Mouse (Mus musculus) naive thymus-derived CD4-positive, alpha-beta T cell, adult 2 months (primary cell): Measurements from ENCODE around the gene Gm11983.
"Not testable (repeated sequence)": the region's sequence is repeated elsewhere in the genome, so short reads cannot be mapped to it uniquely, and the experiment has no call there.

Experiments used
- DNase-seq: peaks from one replicate; pipeline ENCODE4 v3.0.0-alpha.2; 2011; ENCODE audit warnings: low read depth

Gm11983 gene

GRCm38 (mm10) chr11:6837554-6837953, at the start of gene Gm11983:
TSS of gene Gm11983 (minus strand) at chr11:6837654.
- no peak for DNase-seq

DNA sequence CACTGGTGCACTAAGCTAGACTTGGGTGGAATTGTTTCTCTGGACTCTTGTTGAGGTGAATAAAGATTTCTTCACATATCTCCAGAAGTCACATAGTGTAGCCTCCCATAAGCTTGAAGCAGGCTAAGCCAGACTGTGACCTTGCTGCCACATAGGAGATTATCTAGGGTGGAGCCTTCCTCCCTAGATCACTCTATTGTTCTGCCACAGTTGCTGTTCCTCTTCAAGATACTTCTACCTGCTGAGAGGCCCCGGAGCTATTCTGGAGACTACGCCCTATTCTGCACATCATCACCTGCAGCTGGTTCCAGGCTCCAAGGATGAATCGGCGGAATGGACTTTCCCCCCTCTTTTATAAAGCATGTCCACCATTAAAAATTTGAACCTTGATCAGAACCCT, 45.6 kb upstream of the Gm11983 start:
- not testable (repeated sequence) for DNase-seq

GRCm38 (mm10) chr11:6881614-6882013, 44.2 kb upstream of the Gm11983 start:
- DNase-seq, result peak; percentile 14

GRCm38 (mm10) chr11:6877740-6878139, 40.3 kb upstream of the Gm11983 start:
- no peak for DNase-seq

- no peak for DNase-seq
Observed at GRCm38 (mm10) chr11:6870947-6871346, 33.5 kb upstream of the Gm11983 start.

- DNase-seq, result no peak
Observed at GRCm38 (mm10) chr11:6865536-6865935, 28.1 kb upstream of the Gm11983 start.

DNA sequence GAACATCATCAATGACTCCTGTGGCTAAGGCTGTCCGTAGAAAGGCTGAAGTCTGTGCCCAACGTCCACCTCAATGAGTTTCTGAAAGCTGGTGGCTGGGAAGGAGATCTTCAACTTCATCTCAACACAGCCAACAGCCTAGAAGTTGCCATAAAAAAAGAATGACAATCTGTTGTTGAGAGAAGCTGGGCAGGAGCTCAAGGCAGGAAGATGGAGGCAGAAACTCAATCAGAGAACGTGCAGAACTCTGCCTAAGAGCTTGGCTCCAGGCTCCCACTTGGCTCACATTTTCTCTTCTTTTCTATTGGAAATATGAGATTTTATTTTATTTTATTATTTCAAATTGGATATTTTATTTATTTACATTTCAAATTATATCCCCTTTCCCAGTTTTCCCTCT, 24.7 kb upstream of the Gm11983 start:
- DNase-seq, result no peak

DNA sequence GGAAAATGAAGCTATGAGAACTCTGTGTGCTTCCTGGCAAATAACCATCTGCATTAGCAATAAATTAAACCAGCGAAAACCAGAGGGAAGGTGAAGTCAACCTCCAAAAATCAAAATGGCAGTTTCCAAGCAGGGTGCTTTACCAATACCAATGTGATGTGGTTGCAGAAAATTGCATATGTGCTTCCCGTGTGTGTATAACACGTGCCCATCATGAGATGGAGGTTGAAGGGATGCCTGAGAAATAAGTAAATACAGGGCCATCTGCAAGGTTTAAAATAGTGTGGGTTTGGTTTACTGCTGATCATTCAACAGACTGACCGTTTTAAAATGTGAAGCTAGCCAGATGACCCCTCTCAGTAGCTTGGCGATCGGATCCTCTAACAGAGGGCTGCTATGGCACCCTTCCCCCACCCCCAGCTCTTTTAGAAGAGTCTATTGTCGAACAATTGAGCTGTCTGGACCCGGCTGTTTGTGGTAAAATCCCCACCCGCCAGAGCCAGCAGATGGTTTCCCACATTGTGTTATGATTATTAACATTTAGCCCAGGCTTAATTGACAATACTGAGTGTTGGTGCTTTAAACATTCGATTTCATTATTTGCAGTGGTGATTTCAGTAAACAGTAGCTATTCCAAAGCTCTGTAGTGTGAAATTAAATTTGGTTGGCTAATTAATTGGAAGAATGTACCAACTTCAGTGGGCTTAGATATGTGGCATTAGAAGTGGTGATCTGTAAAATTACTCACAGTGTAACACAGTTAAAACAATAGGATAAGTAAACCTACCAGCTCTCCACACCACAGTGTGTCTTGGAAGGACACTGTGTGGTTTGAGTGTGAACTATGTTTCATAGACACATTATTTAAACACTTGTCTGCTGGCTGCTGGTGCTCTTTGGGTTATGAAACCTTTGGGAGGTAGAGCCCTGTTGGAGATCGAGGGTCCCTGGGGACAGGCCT, 22.7 kb upstream of the Gm11983 start:
- DNase-seq, result no peak

- DNase-seq, result no peak
Observed at GRCm38 (mm10) chr11:6859096-6859495, 21.6 kb upstream of the Gm11983 start.

- DNase-seq, result no peak
Observed at GRCm38 (mm10) chr11:6855942-6856341, 18.5 kb upstream of the Gm11983 start.

DNA sequence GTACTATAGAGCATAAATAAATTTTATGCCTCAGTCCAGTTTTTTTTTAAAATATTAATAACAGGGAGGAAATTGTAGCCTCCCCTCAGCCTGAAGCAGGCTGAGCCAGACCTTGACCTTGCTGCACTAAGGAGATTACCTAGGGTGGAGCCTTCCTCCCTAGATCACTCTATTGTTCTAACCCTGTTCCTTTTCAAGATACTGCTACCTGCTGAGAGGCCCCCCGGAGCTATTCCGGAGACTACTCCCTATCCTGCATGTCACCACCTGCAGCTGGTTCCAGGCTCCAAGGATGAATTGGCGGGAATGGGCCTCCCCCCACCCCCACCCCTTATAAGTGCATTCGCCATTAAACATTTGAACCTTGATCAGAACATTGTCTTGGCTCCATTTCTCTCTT, 15.9 kb upstream of the Gm11983 start:
- DNase-seq, result not testable (repeated sequence)

GRCm38 (mm10) chr11:6843831-6844230, 6.4 kb upstream of the Gm11983 start:
- no peak for DNase-seq

GRCm38 (mm10) chr11:6842160-6842559, 4.7 kb upstream of the Gm11983 start:
- no peak for DNase-seq

GRCm38 (mm10) chr11:6840775-6841174, 3.3 kb upstream of the Gm11983 start:
- DNase-seq, result no peak

GRCm38 (mm10) chr11:6834636-6835035, 2.8 kb downstream of the Gm11983 start:
- DNase-seq, result no peak

DNA sequence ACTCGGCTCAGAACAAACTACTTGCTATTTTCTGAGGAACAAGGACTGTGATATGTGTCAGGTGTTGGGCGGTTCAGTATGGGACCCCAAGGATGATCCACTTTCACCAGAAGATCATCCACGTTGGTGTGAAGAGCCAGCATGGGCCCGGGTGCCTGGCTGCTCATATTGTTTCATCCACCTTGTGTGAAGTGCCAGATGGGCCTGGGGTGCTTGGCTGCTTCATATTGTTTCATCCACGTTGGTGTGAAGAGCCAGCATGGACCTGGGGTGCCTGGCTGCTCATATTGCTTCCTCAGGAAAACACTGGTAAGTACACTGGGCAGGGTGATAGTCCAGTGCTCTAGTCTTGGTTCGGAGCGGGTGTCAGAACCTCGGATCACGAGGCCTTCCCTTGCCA, 3.7 kb downstream of the Gm11983 start:
- DNase-seq, result no peak

DNA sequence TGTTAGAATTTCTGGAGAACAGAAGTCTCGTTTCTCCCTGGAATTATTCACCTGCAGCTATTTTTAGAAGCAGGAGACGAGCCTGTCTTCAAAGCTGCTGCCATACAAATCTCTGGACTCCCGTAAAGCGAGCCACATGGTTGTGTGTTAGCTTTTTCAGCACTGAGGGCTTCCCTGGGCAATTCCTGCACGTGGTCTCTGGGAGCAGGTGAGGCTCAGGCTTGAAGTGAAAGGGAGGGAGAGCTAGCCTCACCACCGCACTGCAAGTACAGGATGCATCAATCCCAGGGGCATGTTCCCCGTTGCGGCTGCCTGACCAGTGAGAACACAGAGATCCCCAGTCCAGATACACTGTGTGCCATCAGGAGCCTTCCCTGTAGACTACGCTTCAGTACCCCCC, 5.5 kb downstream of the Gm11983 start:
- no peak for DNase-seq

DNA sequence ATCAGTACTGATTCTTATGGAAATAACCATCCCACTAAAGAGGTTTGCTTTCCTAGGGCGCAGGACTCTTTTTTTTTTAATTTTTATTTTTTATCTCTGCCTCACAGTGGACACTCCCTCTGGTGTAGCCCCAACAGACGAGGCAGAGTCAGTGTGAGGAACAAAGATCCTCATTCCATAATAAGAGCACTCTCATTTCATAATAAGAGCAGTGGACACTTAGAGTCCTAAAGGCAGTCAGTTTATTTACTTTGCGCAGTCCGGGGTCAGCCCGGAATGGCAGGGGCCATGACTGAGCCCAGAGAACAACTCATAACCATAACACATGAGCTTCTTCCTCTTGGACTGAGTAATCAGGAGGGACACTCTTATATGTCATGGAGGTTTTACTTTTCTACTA, 9.3 kb downstream of the Gm11983 start:
- DNase-seq, result no peak

DNA sequence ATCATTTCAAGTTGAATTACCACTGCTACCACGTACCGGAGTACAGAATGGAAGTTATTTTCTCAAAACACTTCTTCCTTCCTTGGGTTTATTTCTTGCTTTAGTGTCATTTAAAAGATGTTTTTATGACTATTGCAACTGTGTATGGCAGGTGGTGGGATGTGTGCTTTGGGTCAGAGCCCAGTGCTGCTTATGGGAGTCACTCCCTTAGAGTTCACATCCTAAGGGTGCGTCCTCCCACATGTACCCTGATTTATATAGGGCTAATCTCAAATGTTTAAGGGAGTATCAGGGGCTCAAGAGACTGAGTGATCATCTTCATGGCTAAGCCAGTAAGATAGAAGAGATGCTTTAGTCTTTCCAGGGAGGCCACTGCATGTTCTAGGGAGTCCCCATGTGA, 11.3 kb downstream of the Gm11983 start:
- DNase-seq, result no peak

- no peak for DNase-seq
Observed at GRCm38 (mm10) chr11:6823176-6823575, 14.3 kb downstream of the Gm11983 start.

GRCm38 (mm10) chr11:6814486-6814885, 23.0 kb downstream of the Gm11983 start:
- DNase-seq, result no peak

DNA sequence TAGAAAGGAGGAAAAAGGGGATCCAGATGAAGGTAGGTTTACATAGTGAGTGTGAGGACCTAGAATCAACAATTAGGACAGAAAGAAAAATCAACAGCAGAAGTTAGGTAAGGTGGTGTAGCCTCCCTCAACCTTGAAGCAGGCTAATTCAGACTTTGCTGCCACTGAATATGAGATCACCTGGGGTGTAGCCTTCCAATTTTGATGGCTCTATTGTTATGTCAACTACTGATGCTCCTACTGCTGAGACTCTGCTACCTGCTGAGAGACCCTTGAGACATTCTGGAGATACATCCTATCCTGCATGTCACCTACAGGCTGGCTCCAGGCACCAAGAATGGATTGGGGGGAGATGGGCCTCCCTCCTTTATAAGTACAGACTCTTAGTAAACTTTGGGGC, 34.6 kb downstream of the Gm11983 start:
- DNase-seq, result not testable (repeated sequence)

DNA sequence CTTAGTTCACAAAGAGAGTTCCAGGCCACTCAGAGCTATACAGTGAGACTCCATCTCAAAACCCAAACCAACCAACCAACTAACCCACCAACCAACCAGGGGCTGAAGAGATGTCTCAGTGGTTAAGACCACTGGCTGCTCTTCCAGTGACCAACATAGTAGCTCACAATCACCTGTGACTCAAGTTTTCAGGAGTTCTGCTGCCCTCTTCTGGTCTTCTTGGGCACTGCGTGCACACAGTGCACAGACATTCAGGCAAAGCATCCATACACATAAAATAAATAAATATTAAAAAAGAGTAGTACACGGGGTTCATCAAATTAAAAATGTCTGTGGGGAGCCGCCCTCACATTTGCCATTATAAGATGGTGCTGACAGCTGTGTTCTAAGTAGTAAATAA, 46.8 kb downstream of the Gm11983 start:
- DNase-seq, result peak; percentile 53
